Mouse (Mus musculus): ENCODE measurements around the gene Clec4d. TPM values are rescaled to one million over a fixed set of nuclear protein-coding genes. Genes with fewer than 3 reads are reported as not detected.

Gene Clec4d
- not detected in 4 replicates for total RNA-seq (2023)

GRCm38 (mm10) chr6:123261555-123262161 lies at the start of gene Clec4d:
Gene Clec4d (plus strand): TSS chr6:123262111.

GRCm38 (mm10) chr6:123229644-123230043 lies 32.3 kb upstream of the Clec4d start, which contains the start of gene Clec4n:
Gene Clec4n (plus strand): TSS chr6:123229843.

GRCm38 (mm10) chr6:123289753-123290152 lies 27.8 kb downstream of the Clec4d start, which contains the start of gene Clec4e:
Gene Clec4e (minus strand): TSS chr6:123289870.

GRCm38 (mm10) chr6:123308033-123308432 lies 46.1 kb downstream of the Clec4d start, which contains the start of gene Vmn2r19:
Gene Vmn2r19 (plus strand): TSS chr6:123308333.

Other genes with a start within 250 kb of the Clec4d start
- not detected in 4 replicates for gene Clec4b1, start 212.1 kb upstream of the Clec4d start, total RNA-seq (2023)
- gene Clec4a2, start 155.7 kb upstream of the Clec4d start, total RNA-seq (2023) = 1.5 to 3.7 TPM (median 1.9 TPM) in 4 replicates
- gene Clec4b2, start 89.2 kb upstream of the Clec4d start, total RNA-seq (2023) = not detected in 4 replicates
- gene Clec4n, start 32.3 kb upstream of the Clec4d start, total RNA-seq (2023) = 0.72 to 1.3 TPM in 2 of 4 replicates, not detected in the others
- gene Clec4e, start 27.8 kb downstream of the Clec4d start, total RNA-seq (2023) = 0.73 TPM in 1 of 4 replicates, not detected in the others
- not detected in 4 replicates for gene Vmn2r19, start 46.2 kb downstream of the Clec4d start, total RNA-seq (2023)
- not detected in 4 replicates for gene Vmn2r20, start 156.0 kb downstream of the Clec4d start, total RNA-seq (2023)

All from B cell, adult 62 days (primary cell).